Mouse (Mus musculus) neural tube, embryonic 11.5 days (tissue): ENCODE measurements around the gene Rbfox1. TPM values are rescaled to one million over a fixed set of nuclear protein-coding genes. Genes with fewer than 3 reads are reported as not detected.
A peak's percentile ranks its signal among the peaks of the same experiment; 100 is the strongest.

Source experiments
- ATAC-seq: fragments of 200-750 bp; cut with Nextera tagmentation; 2 replicates; pipeline ENCODE4 v1.8.0; 2017; ENCODE audit warnings: moderate number of reproducible peaks, mild to moderate bottlenecking, moderate TSS enrichment, moderate library complexity; ENCODE audit not compliant: insufficient read depth, low FRiP score, low TSS enrichment
- DNase-seq: peaks from one replicate; pipeline ENCODE4 v3.0.0-alpha.2; 2015; ENCODE audit warnings: low spot score
- H3K27ac ChIP-seq: fragments of 300-500 bp; sonication (generic); 2 replicates; pipeline ENCODE4 v1.5.1; 2014; ENCODE audit warnings: low read depth, mild to moderate bottlenecking, low read length
- H3K27me3 ChIP-seq: fragments of 300-500 bp; sonication (generic); 2 replicates; pipeline ENCODE4 v1.6.1; 2014; ENCODE audit warnings: mild to moderate bottlenecking, low read length, mixed read lengths; ENCODE audit not compliant: control insufficient read depth, insufficient read depth
- H3K36me3 ChIP-seq: fragments of 300-500 bp; sonication (generic); 2 replicates; pipeline ENCODE4 v1.6.1; 2014; ENCODE audit warnings: mild to moderate bottlenecking, low read length, moderate library complexity, mixed read lengths; ENCODE audit not compliant: control insufficient read depth, insufficient read depth
- H3K4me1 ChIP-seq: fragments of 300-500 bp; sonication (generic); 2 replicates; pipeline ENCODE4 v1.6.1; 2014; ENCODE audit warnings: low read length, mixed read lengths; ENCODE audit not compliant: control insufficient read depth, insufficient read depth
- H3K4me2 ChIP-seq: fragments of 300-500 bp; sonication (generic); 2 replicates; pipeline ENCODE4 v1.6.1; 2014; ENCODE audit warnings: low read depth, mild to moderate bottlenecking, moderate library complexity
- H3K4me3 ChIP-seq: fragments of 300-500 bp; sonication (generic); 2 replicates; pipeline ENCODE4 v1.5.1; 2014; ENCODE audit warnings: low read depth, low read length
- H3K9ac ChIP-seq: fragments of 300-500 bp; sonication (generic); 2 replicates; pipeline ENCODE4 v1.6.1; 2014; ENCODE audit warnings: mild to moderate bottlenecking, low read length
- H3K9me3 ChIP-seq: fragments of 300-500 bp; sonication (generic); 2 replicates; pipeline ENCODE4 v1.6.1; 2016; ENCODE audit warnings: low read length; ENCODE audit not compliant: control insufficient read depth
- WGBS: fragments of 180-500 bp; shearing (Covaris S2); extraction: QIAGEN DNeasy Blood & Tissue Kit; methylation state at CpG from one replicate; pipeline ENCODE4 v1.1.7; 2014; 5-methylcytosine and 5-hydroxymethylcytosine counted together
- polyA plus RNA-seq: library from polyadenylated mRNA; unstranded; fragments of >200 nt; fragmentation: Nextera tagmentation; extraction: Ambion mirVana; gene quantifications from 2 replicates; pipeline ENCODE4 v1.2.1, GENCODE M21; 2014

Gene Rbfox1
- polyA plus RNA-seq, 1 experiment from 2014 or later, result 32.9 TPM

- DNase-seq, result peak; percentile 23
- Histone ChIP-seq H3K27me3 (no peaks in the 10 kb centered on the region), H3K9ac (no peak overlapping the region; the same call in 1 of the 2 replicates), H3K4me3 (no peak overlapping the region), H3K9me3 (no peaks in the 10 kb centered on the region), H3K4me1 (peaks cover 5% of the 10 kb centered on the region; the same call in 1 of the 2 replicates), H3K36me3 (no peaks in the 10 kb centered on the region), H3K4me2 (peak overlapping the region; percentile 8; the same call in 1 of the 2 replicates), H3K27ac (no peak overlapping the region)
- peak; percentile 50; the same call in 1 of the 2 replicates for ATAC-seq
- 21% methylated on average over 12 of the region's 12 CpGs for WGBS
Observed at GRCm38 (mm10) chr16:6882683-6883430, 997.7 kb downstream of the Rbfox1 start.

GRCm38 (mm10) chr16:6883798-6884197 lies 998.6 kb downstream of the Rbfox1 start:
- Histone ChIP-seq H3K9ac (no peak overlapping the region), H3K27ac (no peak overlapping the region), H3K4me1 (peaks cover 5% of the 10 kb centered on the region; the same call in 1 of the 2 replicates), H3K36me3 (no peaks in the 10 kb centered on the region), H3K4me2 (no peak overlapping the region), H3K4me3 (no peak overlapping the region), H3K27me3 (no peaks in the 10 kb centered on the region), H3K9me3 (no peaks in the 10 kb centered on the region)
- no peak for DNase-seq
- 47% methylated on average over 1 of the region's 1 CpGs for WGBS
- ATAC-seq, result no peak

DNA sequence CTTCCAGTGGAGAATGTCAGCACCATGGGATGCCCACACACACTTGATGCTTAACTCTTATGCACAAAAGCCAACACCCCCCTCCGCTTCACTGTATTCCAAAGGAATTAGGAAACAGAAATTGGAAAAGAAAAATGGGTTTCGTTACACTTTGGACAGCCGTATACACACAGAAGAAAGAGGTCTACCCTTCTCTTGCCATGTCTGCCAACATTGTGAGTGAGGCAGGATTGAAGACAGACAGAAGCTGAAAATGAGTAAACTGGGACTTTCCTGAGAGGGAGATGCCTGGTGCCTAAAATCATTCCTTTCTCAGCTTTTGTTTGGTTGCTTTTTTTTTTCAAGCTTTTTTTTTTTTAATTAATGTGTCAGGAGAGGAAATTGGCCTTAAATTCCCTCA lies 1000.5 kb downstream of the Rbfox1 start:
- H3K9ac ChIP-seq, result no peak overlapping the region
- peaks cover 5% of the 10 kb centered on the region; the same call in 1 of the 2 replicates for H3K4me1 ChIP-seq
- ATAC-seq, result no peak
- H3K4me3 ChIP-seq, result no peak overlapping the region
- H3K4me2 ChIP-seq, result no peak overlapping the region
- no peaks in the 10 kb centered on the region for H3K36me3 ChIP-seq
- no peaks in the 10 kb centered on the region for H3K27me3 ChIP-seq
- DNase-seq, result no peak
- no peaks in the 10 kb centered on the region for H3K9me3 ChIP-seq
- 78% methylated on average over 3 of the region's 3 CpGs for WGBS
- H3K27ac ChIP-seq, result no peak overlapping the region

DNA sequence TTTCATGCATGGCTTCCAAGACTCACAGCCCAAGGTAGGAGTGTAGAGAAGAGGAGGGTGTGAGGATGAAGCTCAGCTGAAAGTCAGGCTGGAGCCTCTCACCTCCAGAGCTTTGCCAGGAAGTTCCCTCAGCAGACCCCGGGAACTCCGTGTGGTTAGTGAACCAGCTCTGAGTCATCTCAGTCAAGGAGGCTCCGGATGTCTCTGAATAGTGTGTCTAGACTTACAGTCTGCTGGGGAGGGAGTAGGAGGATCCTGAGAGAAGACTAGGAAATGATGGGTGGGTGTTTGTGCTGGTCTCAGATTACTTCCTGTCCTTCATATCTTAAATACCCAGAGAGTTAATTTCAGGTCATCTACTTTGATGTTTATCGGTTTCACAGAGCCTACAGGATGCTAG lies 1004.1 kb downstream of the Rbfox1 start:
- H3K4me2 ChIP-seq, result no peak overlapping the region
- no peak overlapping the region for H3K9ac ChIP-seq
- no peak overlapping the region for H3K4me3 ChIP-seq
- 80% methylated on average over 4 of the region's 4 CpGs for WGBS
- ATAC-seq (no peak), DNase-seq (no peak)
- H3K36me3 ChIP-seq, result no peaks in the 10 kb centered on the region
- H3K27ac ChIP-seq, result no peak overlapping the region
- 0 out of 2 replicates have a peak, but pooled peaks cover under 1% of the 10 kb centered on the region for H3K4me1 ChIP-seq
- H3K27me3 ChIP-seq, result no peaks in the 10 kb centered on the region
- no peaks in the 10 kb centered on the region for H3K9me3 ChIP-seq

DNA sequence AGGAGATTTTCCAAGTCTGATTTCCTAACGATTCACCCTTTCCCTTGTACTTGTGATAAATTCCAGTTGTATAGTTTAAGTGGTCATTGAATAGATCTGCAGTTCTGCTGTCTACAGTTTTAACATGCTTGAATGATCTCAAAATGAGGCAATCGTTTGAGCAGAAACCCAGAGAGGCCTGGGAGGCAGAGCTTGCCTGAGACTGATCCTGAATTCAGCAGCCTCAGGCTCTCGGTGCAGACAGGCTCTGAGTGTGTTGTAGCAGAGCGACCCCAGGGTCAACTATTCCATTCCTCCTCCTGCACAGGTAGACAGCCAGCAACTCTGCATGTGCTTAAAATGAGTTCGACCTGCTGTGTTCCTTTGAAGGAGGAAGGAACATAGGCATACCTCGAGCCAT lies 1012.6 kb downstream of the Rbfox1 start:
- Histone ChIP-seq H3K9ac (no peak overlapping the region), H3K4me2 (no peak overlapping the region), H3K4me3 (no peak overlapping the region), H3K9me3 (no peaks in the 10 kb centered on the region), H3K27ac (no peak overlapping the region), H3K36me3 (no peaks in the 10 kb centered on the region), H3K4me1 (no peaks in the 10 kb centered on the region), H3K27me3 (no peaks in the 10 kb centered on the region)
- no peak for ATAC-seq
- 52% methylated on average over 6 of the region's 6 CpGs for WGBS
- DNase-seq, result no peak

DNA sequence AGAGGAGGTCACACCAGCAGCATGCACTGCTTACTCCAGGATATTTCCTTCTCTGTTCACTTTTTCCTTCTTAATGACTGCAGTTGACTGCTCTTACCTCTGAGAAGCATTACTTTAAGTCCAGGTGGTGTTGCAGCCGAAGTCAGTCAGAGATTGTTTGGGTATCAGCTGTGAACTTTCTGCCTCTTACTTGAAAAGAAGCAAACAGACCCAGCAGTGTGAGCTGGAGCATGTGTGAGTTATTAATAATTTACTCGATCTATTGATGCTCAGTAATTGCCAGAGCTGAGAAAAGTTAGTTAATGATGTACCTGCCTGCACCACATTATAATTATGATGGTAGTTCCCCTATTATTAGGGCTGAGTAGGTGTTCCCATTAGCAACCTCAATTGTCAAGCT lies 1014.9 kb downstream of the Rbfox1 start:
- Histone ChIP-seq H3K9me3 (no peaks in the 10 kb centered on the region), H3K4me1 (no peaks in the 10 kb centered on the region), H3K9ac (no peak overlapping the region), H3K36me3 (no peaks in the 10 kb centered on the region), H3K27me3 (no peaks in the 10 kb centered on the region), H3K4me2 (no peak overlapping the region), H3K4me3 (no peak overlapping the region), H3K27ac (no peak overlapping the region)
- ATAC-seq, result no peak
- WGBS, result 77% methylated on average over 2 of the region's 2 CpGs
- DNase-seq, result no peak

DNA sequence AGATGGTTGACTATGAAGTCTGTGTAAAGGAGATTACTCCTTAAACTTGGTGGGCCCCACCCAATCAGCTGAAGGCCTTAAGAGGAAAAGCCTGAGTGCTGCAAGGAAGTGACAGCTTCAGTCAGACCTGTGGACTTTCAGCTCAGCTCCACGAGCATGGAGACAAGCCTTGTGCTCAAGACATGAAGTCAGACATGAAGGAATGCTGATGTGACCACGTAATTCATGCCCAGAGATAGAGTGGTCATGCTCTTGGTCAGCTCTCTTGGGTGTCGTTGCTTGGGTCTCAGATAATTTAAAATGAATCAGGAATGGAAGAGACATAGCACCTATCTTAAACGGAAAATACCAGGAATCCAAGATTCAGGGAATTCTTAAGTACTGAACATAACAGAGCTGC lies 1019.8 kb downstream of the Rbfox1 start:
- H3K9ac ChIP-seq, result no peak overlapping the region
- 78% methylated on average over 4 of the region's 4 CpGs for WGBS
- DNase-seq (no peak), ATAC-seq (no peak)
- H3K27me3 ChIP-seq, result no peaks in the 10 kb centered on the region
- no peak overlapping the region for H3K4me3 ChIP-seq
- H3K9me3 ChIP-seq, result no peaks in the 10 kb centered on the region
- no peaks in the 10 kb centered on the region for H3K36me3 ChIP-seq
- H3K4me1 ChIP-seq, result no peaks in the 10 kb centered on the region
- no peak overlapping the region for H3K4me2 ChIP-seq
- no peak overlapping the region for H3K27ac ChIP-seq

- Histone ChIP-seq H3K4me1 (no peaks in the 10 kb centered on the region), H3K4me3 (no peak overlapping the region), H3K4me2 (no peak overlapping the region), H3K9me3 (no peaks in the 10 kb centered on the region), H3K27me3 (no peaks in the 10 kb centered on the region), H3K27ac (no peak overlapping the region), H3K9ac (no peak overlapping the region), H3K36me3 (no peaks in the 10 kb centered on the region)
- ATAC-seq, result no peak
- 79% methylated on average over 2 of the region's 2 CpGs for WGBS
- DNase-seq, result no peak
Observed at GRCm38 (mm10) chr16:6906001-6906400, 1020.8 kb downstream of the Rbfox1 start.

DNA sequence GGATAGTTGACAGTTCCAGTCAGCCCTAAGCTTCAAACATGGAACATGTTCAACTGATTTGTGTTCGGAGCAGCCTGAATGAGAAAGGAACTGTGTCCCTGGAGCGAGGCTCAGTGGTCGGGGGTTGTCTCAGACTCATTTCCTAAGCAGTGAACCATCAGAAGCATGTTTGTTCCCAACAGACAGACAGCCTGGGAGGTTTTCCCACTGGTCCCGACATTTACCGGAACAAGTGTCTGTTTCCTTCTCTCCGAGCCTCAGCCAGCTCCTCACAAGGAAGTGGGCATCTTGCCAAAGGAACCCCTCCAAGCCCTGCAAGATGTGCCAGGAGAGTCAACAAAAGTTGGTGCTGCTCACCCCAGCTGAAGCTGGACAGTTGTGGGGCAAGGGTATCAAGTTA lies 1022.4 kb downstream of the Rbfox1 start:
- H3K4me1 ChIP-seq, result no peaks in the 10 kb centered on the region
- H3K9ac ChIP-seq, result no peak overlapping the region
- DNase-seq (no peak), ATAC-seq (no peak)
- WGBS, result 76% methylated on average over 6 of the region's 6 CpGs
- no peak overlapping the region for H3K4me2 ChIP-seq
- no peak overlapping the region for H3K27ac ChIP-seq
- no peak overlapping the region for H3K4me3 ChIP-seq
- no peaks in the 10 kb centered on the region for H3K36me3 ChIP-seq
- H3K9me3 ChIP-seq, result no peaks in the 10 kb centered on the region
- no peaks in the 10 kb centered on the region for H3K27me3 ChIP-seq
